Mouse (Mus musculus) embryonic facial prominence, embryonic 14.5 days (tissue): ENCODE measurements around the gene Ftl1-ps1. TPM values are rescaled to one million over a fixed set of nuclear protein-coding genes. Genes with fewer than 3 reads are reported as not detected.
A peak's percentile ranks its signal among the peaks of the same experiment; 100 is the strongest.

Experiments
- ATAC-seq: fragments of 200-750 bp; cut with Nextera tagmentation; 2 replicates; pipeline ENCODE4 v1.8.0; 2017; ENCODE audit warnings: low read depth, moderate number of reproducible peaks, moderate TSS enrichment
- DNase-seq: peaks from one replicate; pipeline ENCODE4 v3.0.0-alpha.2; 2015; ENCODE audit warnings: low spot score
- H3K27ac ChIP-seq: fragments of 300-500 bp; sonication (generic); replicated peaks from 2 replicates; pipeline ENCODE4 v1.5.1; 2014; ENCODE audit warnings: low read depth, mild to moderate bottlenecking, low read length, moderate library complexity
- H3K27me3 ChIP-seq: fragments of 300-500 bp; sonication (generic); replicated peaks from 2 replicates; pipeline ENCODE4 v1.6.1; 2014; ENCODE audit warnings: low read length; ENCODE audit not compliant: control insufficient read depth, insufficient read depth
- H3K36me3 ChIP-seq: fragments of 300-500 bp; sonication (generic); 2 replicates; pipeline ENCODE4 v1.6.1; 2014; ENCODE audit warnings: low read length, mixed read lengths; ENCODE audit not compliant: control insufficient read depth, insufficient read depth
- H3K4me1 ChIP-seq: fragments of 300-500 bp; sonication (generic); 2 replicates; pipeline ENCODE4 v1.6.1; 2014; ENCODE audit warnings: antibody characterized with exemption, low read length; ENCODE audit not compliant: control insufficient read depth, insufficient read depth
- H3K4me2 ChIP-seq: fragments of 300-500 bp; sonication (generic); 2 replicates; pipeline ENCODE4 v1.6.1; 2014; ENCODE audit warnings: low read depth, mild to moderate bottlenecking, low read length, moderate library complexity, mixed read lengths
- H3K4me3 ChIP-seq: fragments of 300-500 bp; sonication (generic); 2 replicates; pipeline ENCODE4 v1.5.1; 2014; ENCODE audit warnings: low read depth, mild to moderate bottlenecking, low read length
- H3K9ac ChIP-seq: fragments of 300-500 bp; sonication (generic); 2 replicates; pipeline ENCODE4 v1.6.1; 2014; ENCODE audit warnings: low read depth, mild to moderate bottlenecking, low read length, moderate library complexity, mixed read lengths
- H3K9me3 ChIP-seq: fragments of 300-500 bp; sonication (generic); 2 replicates; pipeline ENCODE4 v1.6.1; 2016; ENCODE audit warnings: low read length; ENCODE audit not compliant: control insufficient read depth
- WGBS: fragments of 180-500 bp; shearing (Covaris S2); extraction: QIAGEN DNeasy Blood & Tissue Kit; methylation state at CpG from one replicate; pipeline ENCODE4 v1.1.7; 2014; 5-methylcytosine and 5-hydroxymethylcytosine counted together
- polyA plus RNA-seq: library from polyadenylated mRNA; unstranded; fragments of >200 nt; fragmentation: Nextera tagmentation; extraction: Ambion mirVana; gene quantifications from 2 replicates; pipeline ENCODE4 v1.2.1, GENCODE M21; 2014

The Ftl1-ps1 gene
- 73.0 and 78.2 TPM in 2 replicates for polyA plus RNA-seq

DNA sequence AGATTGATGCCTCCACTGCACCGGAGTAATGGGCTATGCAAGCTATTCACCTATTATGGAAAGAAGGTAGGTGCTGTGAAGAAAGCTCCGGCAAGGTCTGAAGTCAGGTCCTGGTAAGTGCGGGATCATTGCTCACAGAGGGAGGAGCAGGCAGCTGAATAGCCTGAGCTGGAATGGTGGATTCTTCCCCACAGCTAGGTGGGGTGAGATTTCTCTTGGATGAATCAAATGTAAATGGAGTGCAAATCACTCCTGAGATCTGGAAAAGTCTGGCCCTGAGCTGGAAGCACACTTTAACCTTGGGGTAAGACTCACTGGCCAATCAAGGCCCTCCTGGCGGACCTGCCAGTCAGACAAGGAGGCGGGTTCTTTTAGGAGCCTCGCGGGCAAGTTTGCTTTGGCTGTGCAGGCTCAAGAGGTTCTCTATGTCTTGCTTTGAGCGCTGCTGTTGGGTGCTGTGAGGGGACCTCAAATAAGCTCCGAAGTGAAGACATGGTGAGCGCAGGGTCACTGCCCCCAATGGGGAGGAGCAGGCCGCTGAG, at the start of gene Ftl1-ps1:
Gene Ftl1-ps1 (plus strand): TSS at position 397 of the 542 bp plus-strand sequence.
- Histone ChIP-seq H3K27me3 (no peaks in the 10 kb centered on the region), H3K9ac (no peak within 1 kb of the TSS), H3K4me2 (peak within 1 kb of the TSS; percentile 28; the same call in 1 of the 2 replicates), H3K4me1 (no peaks in the 10 kb centered on the region), H3K9me3 (no peaks in the 10 kb centered on the region), H3K4me3 (no peak within 1 kb of the TSS), H3K27ac (no peak within 1 kb of the TSS), H3K36me3 (no peaks in the 10 kb centered on the region)
- no peak for ATAC-seq
- WGBS = 11% methylated on average over 11 of the region's 11 CpGs
- DNase-seq = peak; percentile 5

DNA sequence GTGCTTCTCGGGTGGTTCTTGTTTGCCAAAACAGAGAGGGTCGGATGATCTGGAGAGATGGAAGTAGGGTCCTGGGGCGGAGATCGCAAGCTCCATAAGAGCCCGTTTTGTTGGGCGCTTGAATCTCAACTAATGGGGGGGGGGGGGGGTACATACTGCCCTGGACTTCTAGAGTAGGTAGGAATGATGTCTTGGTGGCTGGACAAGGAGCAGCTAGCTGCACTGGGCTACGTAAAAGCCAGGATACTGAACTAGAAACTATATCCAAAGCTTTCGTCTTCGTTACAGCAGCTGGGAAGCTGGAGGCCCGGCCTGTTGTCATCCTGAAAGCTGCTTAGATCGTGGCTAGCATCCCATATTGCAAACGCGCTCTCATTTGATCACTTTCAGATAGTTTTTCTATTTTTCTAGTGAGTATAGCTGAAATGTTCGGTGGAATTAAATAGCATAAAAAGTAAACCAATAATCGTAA, 49.0 kb upstream of the Ftl1-ps1 start:
- peak; percentile 47 for ATAC-seq

DNA sequence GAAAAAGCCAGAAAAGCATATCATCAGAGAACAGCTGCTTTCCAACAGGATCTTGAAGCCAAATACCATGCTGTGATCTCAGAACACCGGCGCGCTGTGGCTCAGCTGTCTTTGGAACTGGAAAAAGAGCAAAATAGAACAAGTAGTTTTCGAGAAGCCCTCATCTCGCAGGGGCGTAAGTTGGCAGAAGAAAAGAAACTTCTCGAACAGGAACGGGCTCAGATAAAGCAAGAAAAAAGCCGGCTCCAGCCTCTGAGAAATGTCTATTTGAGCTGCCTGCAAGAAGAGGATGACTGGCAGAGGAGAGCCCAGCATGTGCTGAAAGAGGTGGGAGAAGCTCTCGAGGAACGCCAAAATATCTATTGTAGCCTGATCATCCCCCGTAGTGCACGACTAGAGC, 43.0 kb upstream of the Ftl1-ps1 start:
- Histone ChIP-seq H3K9ac (no peak overlapping the region), H3K4me2 (no peak overlapping the region), H3K9me3 (no peaks in the 10 kb centered on the region), H3K27ac (no peak overlapping the region), H3K4me3 (no peak overlapping the region), H3K27me3 (no peaks in the 10 kb centered on the region), H3K4me1 (no peaks in the 10 kb centered on the region), H3K36me3 (peaks cover 82% of the 10 kb centered on the region)
- ATAC-seq = no peak
- WGBS = 96% methylated on average over 13 of the region's 13 CpGs
- no peak for DNase-seq

More for the DNA sequence above, 49.0 kb upstream of the Ftl1-ps1 start:
- Histone ChIP-seq H3K4me3 (peak overlapping the region; percentile 60), H3K4me2 (peak overlapping the region; percentile 57), H3K4me1 (peaks cover 14% of the 10 kb centered on the region), H3K27me3 (no peaks in the 10 kb centered on the region), H3K9me3 (no peaks in the 10 kb centered on the region), H3K9ac (peak overlapping the region; percentile 79), H3K36me3 (peaks cover 22% of the 10 kb centered on the region), H3K27ac (peak overlapping the region; percentile 54; the same call in 1 of the 2 replicates)
- WGBS = under 1% methylated on average over 14 of the region's 15 CpGs
- peak; percentile 34 for DNase-seq

DNA sequence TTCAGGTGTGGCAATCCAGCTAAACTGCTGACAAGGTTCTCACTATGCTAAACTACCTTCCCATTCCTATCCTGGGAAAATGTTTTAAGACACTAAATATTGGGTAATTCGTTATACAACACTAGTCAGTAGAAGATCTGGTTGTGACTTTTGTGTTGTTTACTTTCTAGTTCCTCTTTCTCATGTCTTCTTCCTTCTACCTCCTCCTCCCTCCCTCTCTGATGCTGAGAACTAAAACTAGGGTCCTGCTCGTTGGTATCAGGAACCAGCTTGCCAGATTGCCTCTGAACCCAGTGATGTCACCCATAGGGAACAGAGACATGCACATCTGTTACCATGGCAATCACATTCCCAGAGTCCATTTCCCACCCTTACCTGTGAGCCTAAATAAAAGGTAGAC, 37.3 kb upstream of the Ftl1-ps1 start:
- DNase-seq = no peak
- Histone ChIP-seq H3K9me3 (no peaks in the 10 kb centered on the region), H3K4me1 (no peaks in the 10 kb centered on the region), H3K36me3 (peaks cover 43% of the 10 kb centered on the region), H3K4me3 (no peak overlapping the region), H3K27ac (no peak overlapping the region), H3K4me2 (no peak overlapping the region), H3K27me3 (no peaks in the 10 kb centered on the region), H3K9ac (no peak overlapping the region)
- 73% methylated on average over 2 of the region's 2 CpGs for WGBS
- ATAC-seq = no peak

DNA sequence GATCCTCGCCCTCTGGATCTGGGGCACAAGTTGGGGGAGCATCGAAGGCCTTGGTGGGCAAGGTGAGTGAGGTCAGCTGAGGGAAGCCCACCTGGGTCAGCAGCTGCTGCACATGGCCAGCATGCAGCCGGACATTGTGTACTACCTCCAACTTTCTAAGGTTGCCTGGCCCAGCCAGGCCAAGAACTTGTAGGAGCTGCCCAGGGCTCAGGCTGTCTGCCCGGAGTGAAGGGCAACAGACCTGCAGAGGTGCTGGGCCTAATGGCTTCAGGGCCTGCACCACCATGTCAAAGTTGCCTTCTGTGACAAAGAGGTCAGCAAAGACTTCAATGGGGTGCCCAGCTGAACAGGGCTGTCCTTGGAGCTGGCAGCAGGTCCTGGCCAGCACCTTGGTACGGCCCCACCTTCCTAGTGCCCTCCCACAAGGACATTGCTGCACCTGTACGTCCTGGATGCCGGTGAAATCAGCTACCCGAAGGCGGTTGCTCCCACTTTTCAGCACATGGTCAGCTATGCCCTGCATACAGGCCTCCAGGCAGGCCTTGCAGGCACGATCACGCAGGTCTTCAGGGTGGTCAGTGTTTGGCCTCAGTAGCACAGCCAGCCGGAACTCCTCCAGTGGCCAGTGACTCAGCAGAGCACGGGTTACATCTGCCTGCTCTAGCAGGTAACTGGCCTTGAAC, 36.2 kb upstream of the Ftl1-ps1 start:
- H3K9me3 ChIP-seq = no peaks in the 10 kb centered on the region
- ATAC-seq = 0 out of 2 replicates have a peak, but pooled peaks have one; percentile 20
- no peak for DNase-seq
- no peaks in the 10 kb centered on the region for H3K27me3 ChIP-seq
- H3K4me2 ChIP-seq = no peak overlapping the region
- H3K4me1 ChIP-seq = no peaks in the 10 kb centered on the region
- 87% methylated on average over 11 of the region's 13 CpGs for WGBS
- no peak overlapping the region for H3K9ac ChIP-seq
- no peak overlapping the region for H3K27ac ChIP-seq
- peaks cover 32% of the 10 kb centered on the region for H3K36me3 ChIP-seq
- H3K4me3 ChIP-seq = no peak overlapping the region

DNA sequence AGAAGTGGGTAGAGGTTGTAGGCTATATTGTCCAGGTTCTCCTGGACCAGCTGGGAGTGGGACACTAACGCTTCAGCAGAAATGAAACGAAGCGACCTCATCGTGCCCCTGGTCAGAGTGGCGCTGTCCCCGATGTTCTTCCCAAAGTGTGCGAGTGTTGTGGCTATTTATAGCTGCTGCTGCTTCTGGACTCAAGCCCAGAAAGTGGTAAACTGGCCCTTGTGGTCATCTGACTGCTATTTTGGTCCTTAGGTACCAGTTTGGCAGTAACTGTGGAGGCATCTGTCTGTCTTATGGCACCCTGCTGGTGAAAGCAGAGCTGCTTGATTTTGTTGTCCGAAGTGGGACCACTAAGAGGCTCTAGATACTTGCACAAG, 35.6 kb upstream of the Ftl1-ps1 start, which contains the start of gene Lrrc14b:
Gene Lrrc14b (minus strand): TSS at position 147 of the 377 bp plus-strand sequence.
- DNase-seq (peak; percentile 44), ATAC-seq (no peak)
- no peak within 1 kb of the TSS for H3K4me2 ChIP-seq
- H3K4me1 ChIP-seq = no peaks in the 10 kb centered on the region
- no peak within 1 kb of the TSS for H3K4me3 ChIP-seq
- no peaks in the 10 kb centered on the region for H3K27me3 ChIP-seq
- H3K36me3 ChIP-seq = peaks cover 27% of the 10 kb centered on the region
- no peak within 1 kb of the TSS for H3K9ac ChIP-seq
- no peaks in the 10 kb centered on the region for H3K9me3 ChIP-seq
- no peak within 1 kb of the TSS for H3K27ac ChIP-seq
- WGBS = 88% methylated on average over 8 of the region's 8 CpGs

DNA sequence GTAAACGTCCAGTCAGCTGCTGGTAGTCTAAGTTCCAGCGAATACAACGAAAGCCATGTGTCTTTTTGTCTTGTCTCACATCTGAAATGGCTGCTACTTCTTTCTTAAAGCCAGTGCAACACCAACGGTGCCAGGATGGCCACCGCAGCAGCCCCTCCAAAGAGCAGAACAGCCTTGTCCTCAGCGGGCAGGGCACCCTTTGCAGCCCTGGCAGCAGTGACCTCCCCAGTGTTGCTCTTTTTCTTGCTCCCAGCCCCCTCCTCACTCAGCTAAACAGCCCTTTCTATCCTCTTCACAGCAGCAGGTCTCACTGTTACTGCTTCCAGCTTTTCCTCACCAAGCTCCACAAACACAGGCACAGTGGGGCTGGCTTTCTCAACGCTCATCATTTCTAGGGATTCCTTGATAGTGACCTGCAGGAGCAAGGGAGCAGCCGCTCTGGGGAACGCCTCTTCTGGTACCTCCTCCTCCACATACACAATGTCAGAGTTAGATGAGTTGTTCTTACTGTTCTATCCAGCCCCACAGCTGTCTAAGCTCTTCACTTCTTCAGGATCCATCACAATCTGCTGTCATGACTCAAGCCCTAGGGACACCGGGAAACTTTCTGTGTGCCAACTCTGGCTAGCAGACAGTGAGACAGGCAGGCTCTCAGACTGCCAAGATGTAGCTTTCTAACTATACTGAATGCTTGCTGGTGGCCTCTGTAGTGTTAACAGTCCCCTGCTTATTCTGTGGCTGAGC, 17.8 kb upstream of the Ftl1-ps1 start:
- no peak overlapping the region for H3K4me2 ChIP-seq
- DNase-seq = peak; percentile 13
- H3K4me1 ChIP-seq = no peaks in the 10 kb centered on the region
- H3K9ac ChIP-seq = no peak overlapping the region
- H3K4me3 ChIP-seq = no peak overlapping the region
- H3K27ac ChIP-seq = peak overlapping the region; percentile 65; the same call in 1 of the 2 replicates
- H3K36me3 ChIP-seq = 0 out of 2 replicates have a peak, but pooled peaks cover 4% of the 10 kb centered on the region
- 70% methylated on average over 10 of the region's 10 CpGs for WGBS
- no peaks in the 10 kb centered on the region for H3K27me3 ChIP-seq
- ATAC-seq = no peak
- no peaks in the 10 kb centered on the region for H3K9me3 ChIP-seq

DNA sequence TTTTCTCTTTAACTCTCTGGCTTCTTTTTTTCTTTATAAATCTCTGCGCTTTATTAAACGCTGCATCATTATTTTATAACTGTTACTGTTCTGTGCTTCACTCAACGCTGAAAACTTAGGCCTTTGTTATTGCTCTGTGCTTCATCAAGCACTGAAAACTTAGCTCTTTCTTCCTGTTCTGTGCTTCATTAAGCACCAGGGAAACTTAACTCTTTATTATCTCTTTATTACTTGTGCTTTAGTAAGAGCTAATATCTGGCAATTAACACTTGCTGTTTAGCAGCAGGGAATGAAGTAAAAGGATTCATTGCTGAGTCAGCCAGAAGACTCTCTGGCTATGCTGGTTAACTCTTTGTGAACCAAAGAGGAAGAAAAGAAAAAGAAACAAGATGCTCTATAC, 17.2 kb upstream of the Ftl1-ps1 start:
- Histone ChIP-seq H3K9me3 (no peaks in the 10 kb centered on the region), H3K4me2 (no peak overlapping the region), H3K4me3 (no peak overlapping the region), H3K36me3 (0 out of 2 replicates have a peak, but pooled peaks cover 4% of the 10 kb centered on the region), H3K9ac (no peak overlapping the region), H3K27ac (peak overlapping the region; percentile 65; the same call in 1 of the 2 replicates), H3K27me3 (no peaks in the 10 kb centered on the region), H3K4me1 (no peaks in the 10 kb centered on the region)
- ATAC-seq (no peak), DNase-seq (no peak)
- WGBS = 46% methylated on average over 3 of the region's 3 CpGs
